Mouse (Mus musculus) forebrain, embryonic 12.5 days (tissue): ENCODE measurements around the gene Myo1g. TPM values are rescaled to one million over a fixed set of nuclear protein-coding genes. Genes with fewer than 3 reads are reported as not detected.

Experiments
- ATAC-seq: fragments of 200-750 bp; cut with Nextera tagmentation; 2 replicates; pipeline ENCODE4 v1.8.0; 2017; ENCODE audit warnings: moderate TSS enrichment; ENCODE audit not compliant: low FRiP score
- H3K27ac ChIP-seq: fragments of 300-500 bp; sonication (generic); 2 replicates; pipeline ENCODE4 v1.5.1; 2016; ENCODE audit warnings: mild to moderate bottlenecking
- H3K27me3 ChIP-seq: fragments of 300-500 bp; sonication (generic); 2 replicates; pipeline ENCODE4 v1.6.1; 2016; ENCODE audit warnings: mild to moderate bottlenecking
- H3K36me3 ChIP-seq: fragments of 300-500 bp; sonication (generic); replicated peaks from 2 replicates; pipeline ENCODE4 v1.6.1; 2016; ENCODE audit warnings: mild to moderate bottlenecking
- H3K4me1 ChIP-seq: fragments of 300-500 bp; sonication (generic); 2 replicates; pipeline ENCODE4 v1.6.1; 2016
- H3K4me2 ChIP-seq: fragments of 300-500 bp; sonication (generic); 2 replicates; pipeline ENCODE4 v1.6.1; 2016; ENCODE audit warnings: mild to moderate bottlenecking, moderate library complexity
- H3K4me3 ChIP-seq: fragments of 300-500 bp; sonication (generic); replicated peaks from 2 replicates; pipeline ENCODE4 v1.5.1; 2016; ENCODE audit warnings: mild to moderate bottlenecking
- H3K9ac ChIP-seq: fragments of 300-500 bp; sonication (generic); 2 replicates; pipeline ENCODE4 v1.6.1; 2016; ENCODE audit warnings: mild to moderate bottlenecking
- H3K9me3 ChIP-seq: fragments of 300-500 bp; sonication (generic); 2 replicates; pipeline ENCODE4 v1.6.1; 2016
- WGBS: fragments of 180-500 bp; shearing (Covaris S2); methylation state at CpG from one replicate; pipeline ENCODE4 v1.1.7; 2016; 5-methylcytosine and 5-hydroxymethylcytosine counted together
- polyA plus RNA-seq: library from polyadenylated mRNA; unstranded; fragments of >200 nt; fragmentation: Nextera tagmentation; extraction: Ambion mirVana; gene quantifications from 2 replicates; pipeline ENCODE4 v1.2.1, GENCODE M21; 2016

Myo1g gene
- polyA plus RNA-seq, 1 experiment from 2014 or later: 0.31 TPM

DNA sequence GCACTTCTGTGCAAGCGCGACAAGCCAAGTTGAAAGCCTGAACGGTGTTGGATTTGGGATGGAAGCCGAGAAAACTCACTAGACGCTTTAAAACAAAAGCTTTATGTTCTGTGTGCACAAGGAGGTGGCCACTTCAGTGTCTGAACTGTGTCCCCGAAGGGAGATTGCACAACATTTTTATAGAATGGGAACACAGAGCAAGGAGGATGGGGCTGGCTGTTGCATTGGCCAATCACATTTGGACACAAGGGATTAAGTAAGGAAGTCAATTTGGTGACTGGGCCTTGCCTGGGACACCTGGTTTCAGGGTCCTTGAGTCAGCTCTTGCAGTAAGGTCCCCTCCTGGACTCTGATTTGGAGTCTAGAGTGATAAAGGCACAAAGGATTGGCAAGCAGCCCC lies 16.1 kb downstream of the Myo1g start:
- no peak for ATAC-seq
- no peak overlapping the region for H3K27ac ChIP-seq
- H3K9ac ChIP-seq: no peak overlapping the region
- no peaks in the 10 kb centered on the region for H3K4me1 ChIP-seq
- no peak overlapping the region for H3K4me2 ChIP-seq
- 82% methylated on average over 6 of the region's 6 CpGs for WGBS
- H3K36me3 ChIP-seq: no peaks in the 10 kb centered on the region
- H3K27me3 ChIP-seq: no peaks in the 10 kb centered on the region
- H3K9me3 ChIP-seq: no peaks in the 10 kb centered on the region
- no peak overlapping the region for H3K4me3 ChIP-seq

DNA sequence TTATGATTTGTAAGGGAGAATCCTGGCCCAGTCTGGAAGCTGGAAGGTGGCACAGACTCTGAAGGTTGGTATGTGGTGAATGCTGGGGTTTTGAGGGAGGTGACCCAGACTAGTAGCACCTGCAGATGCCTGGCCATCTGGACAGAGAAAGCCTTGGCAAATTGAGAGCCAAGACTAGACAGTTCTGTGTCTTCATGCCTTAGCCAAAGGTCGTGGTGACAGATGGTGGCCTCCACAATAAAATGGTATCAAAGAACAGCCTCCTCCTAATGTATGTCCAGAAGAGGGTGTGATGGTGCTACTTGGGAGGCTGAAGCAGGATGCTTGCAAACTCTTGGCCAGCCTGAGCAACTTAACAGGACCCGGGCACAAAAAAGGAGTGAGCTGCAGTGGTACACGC lies 16.5 kb downstream of the Myo1g start:
- no peak for ATAC-seq
- WGBS: 82% methylated on average over 3 of the region's 3 CpGs
- H3K27me3 ChIP-seq: no peaks in the 10 kb centered on the region
- H3K9ac ChIP-seq: no peak overlapping the region
- no peak overlapping the region for H3K4me2 ChIP-seq
- no peak overlapping the region for H3K4me3 ChIP-seq
- H3K4me1 ChIP-seq: no peaks in the 10 kb centered on the region
- H3K9me3 ChIP-seq: no peaks in the 10 kb centered on the region
- no peak overlapping the region for H3K27ac ChIP-seq
- H3K36me3 ChIP-seq: no peaks in the 10 kb centered on the region

GRCm38 (mm10) chr11:6502506-6502905 lies 18.3 kb downstream of the Myo1g start:
- H3K4me3 ChIP-seq: no peak overlapping the region
- H3K9me3 ChIP-seq: no peaks in the 10 kb centered on the region
- no peak overlapping the region for H3K27ac ChIP-seq
- ATAC-seq: no peak
- WGBS: 99% methylated on average over 2 of the region's 2 CpGs
- H3K27me3 ChIP-seq: no peaks in the 10 kb centered on the region
- no peak overlapping the region for H3K9ac ChIP-seq
- H3K36me3 ChIP-seq: no peaks in the 10 kb centered on the region
- no peak overlapping the region for H3K4me2 ChIP-seq
- H3K4me1 ChIP-seq: no peaks in the 10 kb centered on the region

GRCm38 (mm10) chr11:6497311-6497948 lies 23.3 kb downstream of the Myo1g start:
- Histone ChIP-seq H3K27ac (no peak overlapping the region), H3K27me3 (no peaks in the 10 kb centered on the region), H3K9me3 (no peaks in the 10 kb centered on the region), H3K4me2 (no peak overlapping the region), H3K36me3 (no peaks in the 10 kb centered on the region), H3K4me1 (no peaks in the 10 kb centered on the region), H3K4me3 (no peak overlapping the region), H3K9ac (no peak overlapping the region)
- ATAC-seq: no peak
- 83% methylated on average over 12 of the region's 12 CpGs for WGBS

DNA sequence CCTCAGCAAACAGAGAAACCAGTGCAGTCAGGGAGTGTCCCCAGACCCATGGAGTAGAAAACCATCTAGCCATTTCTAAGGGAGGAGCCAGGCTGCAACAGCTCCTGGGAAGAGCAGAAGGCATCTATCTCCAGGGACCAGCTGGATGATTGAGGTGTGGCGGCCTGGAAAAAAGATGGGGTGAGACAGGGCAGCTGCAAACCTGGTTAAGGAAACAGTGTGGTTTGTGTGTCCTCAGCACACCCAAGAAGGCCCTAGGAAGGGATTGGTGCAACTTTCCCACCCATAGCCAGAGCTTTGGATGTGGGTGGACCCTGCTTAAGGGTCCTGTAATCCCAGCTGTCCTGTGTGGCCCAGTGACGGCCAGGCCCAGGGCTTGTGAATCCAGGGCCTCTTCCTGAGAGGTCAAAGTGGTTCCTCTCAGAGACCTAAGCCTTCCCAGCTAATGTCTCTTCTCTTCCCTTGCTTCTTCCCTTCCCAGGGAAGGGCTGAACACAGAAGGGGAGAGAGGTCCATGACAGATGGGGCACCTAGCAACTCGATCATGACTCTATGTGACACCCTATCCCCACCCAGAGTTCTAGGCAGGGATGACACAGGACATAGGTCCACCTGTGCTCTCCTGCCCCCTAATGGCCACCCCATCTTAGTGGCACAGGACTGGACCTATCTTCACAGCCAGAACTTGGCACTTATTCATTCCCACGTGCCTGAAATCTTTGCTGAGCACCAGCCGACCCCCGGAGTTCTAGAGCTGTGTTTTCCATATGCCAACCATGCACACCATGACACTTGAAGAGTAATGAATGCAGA lies 30.9 kb downstream of the Myo1g start:
- 63% methylated on average over 6 of the region's 6 CpGs for WGBS
- no peaks in the 10 kb centered on the region for H3K36me3 ChIP-seq
- H3K4me3 ChIP-seq: no peak overlapping the region
- ATAC-seq: no peak
- no peaks in the 10 kb centered on the region for H3K9me3 ChIP-seq
- no peak overlapping the region for H3K9ac ChIP-seq
- no peak overlapping the region for H3K4me2 ChIP-seq
- no peak overlapping the region for H3K27ac ChIP-seq
- H3K27me3 ChIP-seq: no peaks in the 10 kb centered on the region
- H3K4me1 ChIP-seq: no peaks in the 10 kb centered on the region

- no peak overlapping the region for H3K4me2 ChIP-seq
Measured at GRCm38 (mm10) chr11:6489257-6489656, 31.5 kb downstream of the Myo1g start.

DNA sequence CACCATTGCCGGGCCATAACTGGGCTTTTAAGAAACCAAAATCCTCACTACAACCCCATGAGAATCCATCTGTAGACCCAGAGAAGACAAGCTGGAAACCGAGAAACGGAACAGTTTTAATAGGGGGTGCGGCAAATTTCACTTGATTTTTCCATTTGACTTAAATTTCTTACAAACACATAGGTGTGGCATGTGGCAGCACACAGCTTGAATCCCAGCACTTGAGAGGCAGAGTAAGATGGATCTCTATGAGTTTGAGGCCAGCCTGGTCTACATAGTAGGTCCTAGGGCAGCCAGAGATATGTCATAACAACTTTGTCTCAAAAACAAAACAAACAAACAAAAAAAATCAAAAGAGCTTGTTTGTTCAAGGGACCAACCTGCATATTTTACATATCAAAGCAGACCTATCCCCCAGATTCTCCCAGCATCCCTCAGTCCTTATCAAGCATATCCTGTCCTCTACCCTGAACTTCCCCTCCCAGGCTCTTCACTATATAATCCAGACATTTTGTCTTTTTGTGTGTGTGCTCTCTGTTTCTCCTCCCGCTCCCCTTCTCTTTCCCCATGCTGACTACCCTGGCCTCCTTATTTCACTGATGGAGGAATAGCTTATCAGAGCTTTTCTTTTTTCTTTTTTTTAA lies 32.6 kb downstream of the Myo1g start:
- WGBS: 94% methylated on average over 5 of the region's 5 CpGs
- no peak for ATAC-seq

More at GRCm38 (mm10) chr11:6489257-6489656, 31.5 kb downstream of the Myo1g start:
- WGBS: 86% methylated on average over 7 of the region's 7 CpGs
- H3K4me3 ChIP-seq: no peak overlapping the region
- H3K9ac ChIP-seq: no peak overlapping the region
- peaks cover 2% of the 10 kb centered on the region; the same call in 1 of the 2 replicates for H3K4me1 ChIP-seq
- no peaks in the 10 kb centered on the region for H3K27me3 ChIP-seq
- no peak for ATAC-seq
- H3K9me3 ChIP-seq: no peaks in the 10 kb centered on the region
- H3K27ac ChIP-seq: no peak overlapping the region
- no peaks in the 10 kb centered on the region for H3K36me3 ChIP-seq

GRCm38 (mm10) chr11:6487496-6487895 lies 33.3 kb downstream of the Myo1g start:
- Histone ChIP-seq H3K4me3 (no peak overlapping the region), H3K9ac (no peak overlapping the region), H3K4me2 (no peak overlapping the region), H3K36me3 (no peaks in the 10 kb centered on the region), H3K4me1 (peaks cover 2% of the 10 kb centered on the region; the same call in 1 of the 2 replicates), H3K9me3 (no peaks in the 10 kb centered on the region), H3K27me3 (no peaks in the 10 kb centered on the region), H3K27ac (no peak overlapping the region)
- 67% methylated on average over 7 of the region's 7 CpGs for WGBS
- no peak for ATAC-seq

More for the DNA sequence above, 32.6 kb downstream of the Myo1g start:
- no peaks in the 10 kb centered on the region for H3K9me3 ChIP-seq
- H3K27me3 ChIP-seq: no peaks in the 10 kb centered on the region
- no peak overlapping the region for H3K4me3 ChIP-seq
- no peak overlapping the region for H3K4me2 ChIP-seq
- H3K36me3 ChIP-seq: no peaks in the 10 kb centered on the region
- no peak overlapping the region for H3K27ac ChIP-seq
- H3K4me1 ChIP-seq: peaks cover 2% of the 10 kb centered on the region; the same call in 1 of the 2 replicates
- H3K9ac ChIP-seq: no peak overlapping the region

GRCm38 (mm10) chr11:6486916-6487315 lies 33.8 kb downstream of the Myo1g start:
- Histone ChIP-seq H3K9me3 (no peaks in the 10 kb centered on the region), H3K4me1 (peaks cover 2% of the 10 kb centered on the region; the same call in 1 of the 2 replicates), H3K27me3 (no peaks in the 10 kb centered on the region), H3K9ac (no peak overlapping the region), H3K27ac (no peak overlapping the region), H3K4me3 (no peak overlapping the region), H3K36me3 (no peaks in the 10 kb centered on the region), H3K4me2 (no peak overlapping the region)
- WGBS: 73% methylated on average over 6 of the region's 6 CpGs
- ATAC-seq: no peak

DNA sequence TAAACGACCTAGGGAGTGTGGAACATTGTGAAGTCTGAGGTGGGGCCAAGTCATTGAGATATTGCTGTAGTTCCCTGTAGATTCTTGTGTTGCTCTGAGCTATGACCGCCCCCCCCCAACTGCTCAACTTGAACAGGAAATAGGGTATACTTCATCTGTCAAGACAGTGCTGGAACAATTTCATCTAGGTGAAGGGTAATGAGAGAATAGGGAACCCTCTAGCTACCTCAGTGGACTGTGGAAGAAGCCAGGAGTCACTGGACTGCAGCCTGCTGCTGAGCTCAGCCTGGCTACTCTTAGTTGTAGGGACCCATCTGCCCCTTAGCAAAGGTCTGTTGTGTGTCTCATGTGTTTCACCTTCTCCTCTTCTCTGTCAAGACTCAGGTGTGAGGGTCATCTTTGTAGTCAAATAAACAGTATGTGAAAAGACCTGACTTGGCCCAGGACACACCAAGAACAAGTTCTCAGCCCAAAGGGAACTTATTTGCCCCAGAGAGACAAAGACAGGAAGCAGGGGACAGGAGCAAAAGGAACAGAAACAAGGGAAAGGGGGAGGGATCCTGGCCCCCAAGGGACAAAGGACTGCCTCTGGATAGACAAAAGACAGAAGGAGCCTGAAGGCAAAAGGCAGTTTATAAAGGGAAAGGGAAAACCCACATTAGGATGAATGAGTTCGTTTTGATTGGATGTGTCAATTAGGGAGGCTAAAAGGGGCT lies 36.4 kb downstream of the Myo1g start:
- no peak for ATAC-seq
- H3K27ac ChIP-seq: no peak overlapping the region
- no peaks in the 10 kb centered on the region for H3K9me3 ChIP-seq
- H3K36me3 ChIP-seq: no peaks in the 10 kb centered on the region
- 51% methylated on average over 3 of the region's 3 CpGs for WGBS
- H3K9ac ChIP-seq: no peak overlapping the region
- H3K27me3 ChIP-seq: no peaks in the 10 kb centered on the region
- peaks cover 2% of the 10 kb centered on the region; the same call in 1 of the 2 replicates for H3K4me1 ChIP-seq
- H3K4me3 ChIP-seq: no peak overlapping the region
- no peak overlapping the region for H3K4me2 ChIP-seq

DNA sequence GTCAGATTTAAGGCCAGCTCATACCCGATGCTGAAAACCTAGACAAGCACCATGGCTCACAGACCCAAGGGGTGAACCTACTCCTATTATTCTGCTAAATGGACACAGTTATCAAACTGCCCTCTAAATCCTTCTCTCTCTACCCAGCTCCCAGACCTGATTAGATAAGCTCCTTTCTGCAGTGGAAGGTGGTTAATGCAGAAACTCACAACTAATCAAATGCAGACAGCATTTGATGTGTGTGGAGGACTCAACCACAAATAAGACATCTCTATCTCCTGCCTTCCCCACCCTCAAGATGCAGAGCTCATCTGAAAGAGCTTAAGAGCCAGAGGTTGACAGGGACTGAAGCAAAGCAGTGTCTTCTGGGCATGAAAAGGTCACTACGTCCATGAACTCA lies 37.7 kb downstream of the Myo1g start:
- no peaks in the 10 kb centered on the region for H3K36me3 ChIP-seq
- no peak overlapping the region for H3K27ac ChIP-seq
- H3K9me3 ChIP-seq: no peaks in the 10 kb centered on the region
- no peak overlapping the region for H3K9ac ChIP-seq
- peaks cover 2% of the 10 kb centered on the region; the same call in 1 of the 2 replicates for H3K4me1 ChIP-seq
- ATAC-seq: no peak
- no peak overlapping the region for H3K4me2 ChIP-seq
- H3K27me3 ChIP-seq: no peaks in the 10 kb centered on the region
- 91% methylated on average over 2 of the region's 2 CpGs for WGBS
- H3K4me3 ChIP-seq: no peak overlapping the region

GRCm38 (mm10) chr11:6481669-6482185 lies 39.0 kb downstream of the Myo1g start:
- Histone ChIP-seq H3K9me3 (no peaks in the 10 kb centered on the region), H3K4me3 (no peak overlapping the region), H3K4me1 (peaks cover 2% of the 10 kb centered on the region; the same call in 1 of the 2 replicates), H3K27me3 (no peaks in the 10 kb centered on the region), H3K36me3 (no peaks in the 10 kb centered on the region), H3K4me2 (no peak overlapping the region), H3K9ac (no peak overlapping the region), H3K27ac (no peak overlapping the region)
- WGBS: 77% methylated on average over 6 of the region's 6 CpGs
- no peak for ATAC-seq
